Mouse (Mus musculus) kidney, adult 2 months (tissue): Measurements from ENCODE around the gene Olfr625-ps1. TPM values are rescaled to one million over a fixed set of nuclear protein-coding genes. Genes with fewer than 3 reads are reported as not detected.

ENCODE experiments used
- DNase-seq: peaks from one replicate; pipeline ENCODE4 v3.0.0; 2021
- H3K27ac ChIP-seq: fragments of 200-500 bp; 2 replicates; pipeline ENCODE4 v1.5.1; 2012; ENCODE audit warnings: low read depth, low read length, control low read depth, inconsistent platforms; ENCODE audit not compliant: insufficient read depth
- H3K27me3 ChIP-seq: fragments of 200-500 bp; replicated peaks from 2 replicates; pipeline ENCODE4 v1.6.1; 2012; ENCODE audit warnings: mild to moderate bottlenecking, moderate library complexity, low read length, inconsistent platforms; ENCODE audit not compliant: control insufficient read depth, insufficient read depth
- H3K36me3 ChIP-seq: fragments of 200-500 bp; 2 replicates; pipeline ENCODE4 v1.6.1; 2012; ENCODE audit warnings: mild to moderate bottlenecking, moderate library complexity, low read length, inconsistent platforms; ENCODE audit not compliant: control insufficient read depth, insufficient read depth
- H3K4me1 ChIP-seq: fragments of 200-500 bp; 2 replicates; pipeline ENCODE4 v1.6.1; 2011; ENCODE audit warnings: low read length; ENCODE audit not compliant: control insufficient read depth, insufficient read depth
- H3K4me3 ChIP-seq: fragments of 200-500 bp; 2 replicates; pipeline ENCODE4 v1.5.1; 2011; ENCODE audit warnings: mild to moderate bottlenecking, low read depth, low read length, control low read depth; ENCODE audit not compliant: insufficient read depth
- CTCF ChIP-seq: fragments of 200-500 bp; conservative IDR thresholded peaks from 2 replicates; pipeline ENCODE4 v1.5.1; 2011; ENCODE audit warnings: low read depth, mild to moderate bottlenecking, control low read depth, low read length, moderate library complexity, mixed read lengths; ENCODE audit not compliant: insufficient read depth, insufficient read length
- POLR2A ChIP-seq: fragments of 200-500 bp; IDR thresholded peaks from one replicate; pipeline ENCODE4 v1.6.1; 2011; ENCODE audit warnings: low read depth, low read length, control low read depth
- WGBS: fragments of 180-500 bp; shearing (Covaris S2); methylation state at CpG from one replicate; pipeline ENCODE4 v1.1.7; 2018; 5-methylcytosine and 5-hydroxymethylcytosine counted together
- polyA plus RNA-seq: library from polyadenylated mRNA; depleted of rRNA; stranded (reverse); fragments of >200 nt; gene quantifications from 2 replicates; pipeline ENCODE4 v1.2.3, GENCODE M21; 2012; rRNA removed

Gene Olfr625-ps1
- not detected in 2 replicates for polyA plus RNA-seq

GRCm38 (mm10) chr7:103682420-103682819 lies at the start of gene Olfr625-ps1:
Gene Olfr625-ps1 (plus strand): TSS chr7:103682720.
- no peak within 1 kb of the TSS for H3K4me3 ChIP-seq
- no peak within 1 kb of the TSS for H3K27ac ChIP-seq
- no peaks in the 10 kb centered on the region for H3K27me3 ChIP-seq
- DNase-seq: no peak
- no peak for TF ChIP-seq CTCF
- TF ChIP-seq POLR2A: no peak
- no peaks in the 10 kb centered on the region for H3K36me3 ChIP-seq
- no peaks in the 10 kb centered on the region for H3K4me1 ChIP-seq

- Histone ChIP-seq H3K4me3 (no peak overlapping the region), H3K36me3 (no peaks in the 10 kb centered on the region), H3K27me3 (no peaks in the 10 kb centered on the region), H3K27ac (no peak overlapping the region), H3K4me1 (no peaks in the 10 kb centered on the region)
- no peak for DNase-seq
- TF ChIP-seq POLR2A (no peak), CTCF (no peak)
Measured at GRCm38 (mm10) chr7:103636795-103637194, 45.7 kb upstream of the Olfr625-ps1 start.

GRCm38 (mm10) chr7:103642602-103643001 lies 39.9 kb upstream of the Olfr625-ps1 start, which contains the start of gene Olfr622:
Gene Olfr622 (minus strand): TSS chr7:103642702.
- TF ChIP-seq CTCF (no peak), POLR2A (no peak)
- no peak within 1 kb of the TSS for H3K4me3 ChIP-seq
- no peak for DNase-seq
- H3K27me3 ChIP-seq: no peaks in the 10 kb centered on the region
- no peaks in the 10 kb centered on the region for H3K4me1 ChIP-seq
- 62% methylated on average over 1 of the region's 1 CpGs for WGBS
- no peaks in the 10 kb centered on the region for H3K36me3 ChIP-seq
- no peak within 1 kb of the TSS for H3K27ac ChIP-seq

GRCm38 (mm10) chr7:103644070-103644469 lies 38.5 kb upstream of the Olfr625-ps1 start:
- DNase-seq: no peak
- Histone ChIP-seq H3K27me3 (no peaks in the 10 kb centered on the region), H3K4me3 (no peak overlapping the region), H3K27ac (no peak overlapping the region), H3K4me1 (no peaks in the 10 kb centered on the region), H3K36me3 (no peaks in the 10 kb centered on the region)
- TF ChIP-seq POLR2A (no peak), CTCF (no peak)
- 75% methylated on average over 4 of the region's 4 CpGs for WGBS

GRCm38 (mm10) chr7:103663598-103663997 lies 18.9 kb upstream of the Olfr625-ps1 start, which contains the start of gene Olfr623:
Gene Olfr623 (minus strand): TSS chr7:103663698.
- Histone ChIP-seq H3K36me3 (no peaks in the 10 kb centered on the region), H3K27me3 (no peaks in the 10 kb centered on the region), H3K4me3 (no peak within 1 kb of the TSS), H3K27ac (no peak within 1 kb of the TSS), H3K4me1 (no peaks in the 10 kb centered on the region)
- TF ChIP-seq POLR2A (no peak), CTCF (no peak)
- no peak for DNase-seq

- 93% methylated on average over 2 of the region's 2 CpGs for WGBS
- DNase-seq: no peak
Measured at GRCm38 (mm10) chr7:103671091-103671490, 11.4 kb upstream of the Olfr625-ps1 start, which contains the start of gene Olfr624. Gene Olfr624 (minus strand): TSS chr7:103671191.

GRCm38 (mm10) chr7:103699469-103699868 lies 16.9 kb downstream of the Olfr625-ps1 start:
- Histone ChIP-seq H3K4me1 (no peaks in the 10 kb centered on the region), H3K27ac (no peak overlapping the region), H3K36me3 (no peaks in the 10 kb centered on the region), H3K27me3 (no peaks in the 10 kb centered on the region), H3K4me3 (no peak overlapping the region)
- no peak for TF ChIP-seq CTCF
- no peak for TF ChIP-seq POLR2A
- 87% methylated on average over 4 of the region's 4 CpGs for WGBS
- no peak for DNase-seq

More at GRCm38 (mm10) chr7:103671091-103671490, 11.4 kb upstream of the Olfr625-ps1 start, which contains the start of gene Olfr624:
- H3K27ac ChIP-seq: no peak within 1 kb of the TSS
- no peaks in the 10 kb centered on the region for H3K4me1 ChIP-seq
- no peaks in the 10 kb centered on the region for H3K27me3 ChIP-seq
- TF ChIP-seq CTCF: no peak
- TF ChIP-seq POLR2A: no peak
- no peak within 1 kb of the TSS for H3K4me3 ChIP-seq
- no peaks in the 10 kb centered on the region for H3K36me3 ChIP-seq

GRCm38 (mm10) chr7:103712024-103712423 lies 29.5 kb downstream of the Olfr625-ps1 start:
- no peaks in the 10 kb centered on the region for H3K36me3 ChIP-seq

More at GRCm38 (mm10) chr7:103712024-103712423, 29.5 kb downstream of the Olfr625-ps1 start:
- no peak for DNase-seq
- H3K27ac ChIP-seq: no peak overlapping the region
- 26% methylated on average over 2 of the region's 2 CpGs for WGBS
- no peaks in the 10 kb centered on the region for H3K27me3 ChIP-seq
- TF ChIP-seq POLR2A (no peak), CTCF (peak; percentile 28; the same call in 1 of the 2 replicates)
- H3K4me1 ChIP-seq: no peaks in the 10 kb centered on the region
- H3K4me3 ChIP-seq: no peak overlapping the region
